Mouse (Mus musculus) erythroblast, embryonic 14.5 days (primary cell): ENCODE results near the gene Cttnbp2.

Experiments
- GATA1 ChIP-seq: IDR thresholded peaks from 2 replicates; pipeline ENCODE4 v1.6.1; 2012; ENCODE audit warnings: low read length, inconsistent platforms, mixed read lengths
- TAL1 ChIP-seq: IDR thresholded peaks from 3 replicates; pipeline ENCODE4 v1.6.1; 2012; ENCODE audit warnings: low read length, inconsistent platforms, mixed read lengths

DNA sequence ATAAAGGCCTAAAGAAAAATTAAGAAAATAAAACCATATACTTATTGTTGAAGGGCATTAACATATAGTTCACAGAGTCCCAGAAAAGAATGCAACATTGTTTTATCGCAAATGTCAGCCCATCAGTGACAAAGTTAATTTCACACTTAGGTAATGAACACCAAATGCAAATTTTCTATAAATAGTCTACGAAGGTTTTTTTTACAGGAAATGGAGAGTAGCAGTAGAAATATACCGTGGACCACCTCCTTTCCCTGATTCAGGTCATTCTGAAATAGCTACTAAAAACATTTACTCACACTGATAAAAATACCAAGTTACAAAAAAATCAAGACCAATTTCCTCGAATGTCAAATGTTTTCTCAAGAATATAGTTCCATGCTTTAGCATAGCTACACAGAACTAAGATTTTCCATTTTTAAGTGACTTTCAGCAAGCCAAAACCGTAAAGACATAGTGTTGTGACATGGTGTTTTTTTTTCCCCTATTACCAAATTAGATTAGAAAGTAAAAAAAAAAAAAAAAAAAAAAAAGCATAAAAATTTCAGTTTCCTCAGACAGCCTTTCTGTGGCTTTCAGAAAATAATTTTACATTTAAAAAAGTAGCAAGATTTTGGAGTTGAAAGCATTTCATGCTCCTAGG lies 64.0 kb downstream of the Cttnbp2 start:
- no peak for TF ChIP-seq TAL1
- no peak for TF ChIP-seq GATA1
